Mouse (Mus musculus): ENCODE measurements around the gene Pex19. TPM values are rescaled to one million over a fixed set of nuclear protein-coding genes. Genes with fewer than 3 reads are reported as not detected.

The Pex19 gene
- total and polyA plus RNA-seq, 3 experiments = 26.3 to 53.6 TPM; not detected in 1

GRCm38 (mm10) chr1:172173181-172173580, 46.6 kb downstream of the Pex19 start:
- H3K4me1 ChIP-seq (ENCODE audit: control insufficient read depth in 1 of 2, insufficient read depth in 2 of 2, low read length in 2 of 2) = no peaks in the 10 kb centered on the region
- no peaks in the 10 kb centered on the region for H3K27me3 ChIP-seq (ENCODE audit: control insufficient read depth in 1 of 2, insufficient read depth in 2 of 2, low read length in 2 of 2)
- no peak overlapping the region for H3K9ac ChIP-seq (ENCODE audit: control insufficient read depth, low read depth, low read length, poor library complexity, severe bottlenecking)
- peaks cover 0 to 31% of the 10 kb centered on the region in 2 experiments; a peak in 2 of 4 replicates for H3K36me3 ChIP-seq (ENCODE audit: control insufficient read depth in 1 of 2, insufficient read depth in 2 of 2, low read length in 2 of 2)
- no peak for DNase-seq (ENCODE audit: low read depth, low spot score)
- H3K9me3 ChIP-seq (replicated peaks; ENCODE audit: insufficient read depth, low read length) = no peaks in the 10 kb centered on the region
- H3K4me3 ChIP-seq (ENCODE audit: control insufficient read depth in 1 of 2, insufficient read depth in 1 of 2, low read depth in 2 of 2, low read length in 2 of 2) = no peak overlapping the region
- H3K27ac ChIP-seq (ENCODE audit: control insufficient read depth, low read depth, low read length) = no peak overlapping the region
- TF ChIP-seq TAL1 (IDR thresholded peaks at IDR 0.05; ENCODE audit: low read length) (no peak), CHD1 (IDR thresholded peaks at IDR 0.05; ENCODE audit: low read depth, low read length) (no peak), UBTF (IDR thresholded peaks at IDR 0.05; ENCODE audit: borderline replicate concordance, insufficient read depth, low read depth, low read length) (no peak), HCFC1 (IDR thresholded peaks at IDR 0.05; ENCODE audit: low read depth, low read length) (no peak), SIN3A (IDR thresholded peaks at IDR 0.05; ENCODE audit: low read length) (no peak), POLR2A (IDR thresholded peaks at IDR 0.05; ENCODE audit: control insufficient read depth in 1 of 2, insufficient read depth in 1 of 2, low read depth in 1 of 2, low read length in 2 of 2, poor library complexity in 1 of 2) (no peak), USF2 (IDR thresholded peaks at IDR 0.05; ENCODE audit: borderline replicate concordance in 1 of 2, insufficient read depth in 1 of 2, low read depth in 1 of 2, low read length in 2 of 2) (no peak), ZKSCAN1 (IDR thresholded peaks at IDR 0.05; ENCODE audit: low read depth, low read length) (no peak), TCF12 (IDR thresholded peaks at IDR 0.05; ENCODE audit: low read depth, low read length) (no peak), NRF1 (IDR thresholded peaks at IDR 0.05; ENCODE audit: insufficient read depth, low read depth, low read length, poor library complexity, severe bottlenecking) (no peak)
- 0 out of 2 replicates have a peak, but pooled peaks cover 1% of the 10 kb centered on the region for H3K79me2 ChIP-seq (ENCODE audit: control insufficient read depth, insufficient read depth, low read length, poor library complexity)

DNA sequence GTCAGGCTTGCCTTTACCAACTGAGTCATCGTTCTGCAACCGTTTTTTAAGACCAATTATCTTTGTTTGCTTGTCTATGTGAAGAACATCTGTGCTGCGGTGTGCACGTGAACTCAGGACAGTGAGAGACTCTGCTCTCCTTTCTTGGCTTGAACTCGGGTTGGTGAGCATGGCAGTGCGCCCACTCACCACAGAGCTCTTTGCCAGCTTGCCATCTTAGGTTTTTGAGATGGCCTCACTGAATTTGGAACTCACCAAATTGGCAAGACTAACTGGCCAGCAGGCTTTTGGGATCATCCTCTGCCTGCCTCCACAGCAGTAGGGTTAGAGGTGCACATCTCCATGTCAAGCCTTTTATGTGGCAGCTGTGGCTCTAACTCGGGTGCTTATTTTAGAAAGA, 51.2 kb downstream of the Pex19 start:
- no peak for TF ChIP-seq ETS1 (IDR thresholded peaks at IDR 0.05; ENCODE audit: low read depth, low read length)
- no peak for TF ChIP-seq GATA1 (IDR thresholded peaks at IDR 0.05; ENCODE audit: low read depth, low read length)
- TF ChIP-seq ZC3H11A (IDR thresholded peaks at IDR 0.05; ENCODE audit: low read depth, low read length) = no peak
- no peak for TF ChIP-seq TCF12 (IDR thresholded peaks at IDR 0.05; ENCODE audit: low read depth, low read length)
- no peak for TF ChIP-seq TBP (IDR thresholded peaks at IDR 0.05; ENCODE audit: low read depth, low read length)
- no peak for TF ChIP-seq MXI1 (IDR thresholded peaks at IDR 0.05; ENCODE audit: low read depth, low read length)
- TF ChIP-seq POLR2A (IDR thresholded peaks at IDR 0.05; ENCODE audit: control insufficient read depth in 1 of 2, insufficient read depth in 1 of 2, low read depth in 1 of 2, low read length in 2 of 2, poor library complexity in 1 of 2) = no peak
- no peak for TF ChIP-seq CHD1 (IDR thresholded peaks at IDR 0.05; ENCODE audit: low read depth, low read length)
- TF ChIP-seq USF2 (IDR thresholded peaks at IDR 0.05; ENCODE audit: borderline replicate concordance in 1 of 2, insufficient read depth in 1 of 2, low read depth in 1 of 2, low read length in 2 of 2) = no peak
- no peak for TF ChIP-seq CHD2 (IDR thresholded peaks at IDR 0.05; ENCODE audit: low read length)
- no peaks in the 10 kb centered on the region for H3K79me2 ChIP-seq (ENCODE audit: control insufficient read depth, insufficient read depth, low read length, poor library complexity)
- H3K27ac ChIP-seq (ENCODE audit: control insufficient read depth, low read depth, low read length) = no peak overlapping the region
- H3K27me3 ChIP-seq (ENCODE audit: control insufficient read depth in 1 of 2, insufficient read depth in 2 of 2, low read length in 2 of 2) = no peaks in the 10 kb centered on the region
- H3K36me3 ChIP-seq (ENCODE audit: control insufficient read depth in 1 of 2, insufficient read depth in 2 of 2, low read length in 2 of 2) = peaks cover 2 to 33% of the 10 kb centered on the region in 2 experiments
- H3K4me1 ChIP-seq (ENCODE audit: control insufficient read depth in 1 of 2, insufficient read depth in 2 of 2, low read length in 2 of 2) = peaks cover 0 to 3% of the 10 kb centered on the region in 2 experiments; a peak in 1 of 4 replicates
- H3K9me3 ChIP-seq (replicated peaks; ENCODE audit: insufficient read depth, low read length) = no peaks in the 10 kb centered on the region
- no peak for DNase-seq (ENCODE audit: low read depth, low spot score)
- no peak overlapping the region for H3K4me3 ChIP-seq (ENCODE audit: control insufficient read depth in 1 of 2, insufficient read depth in 1 of 2, low read depth in 2 of 2, low read length in 2 of 2)
- no peak overlapping the region for H3K9ac ChIP-seq (ENCODE audit: control insufficient read depth, low read depth, low read length, poor library complexity, severe bottlenecking)

Data from MEL (cell line).